Mouse (Mus musculus) stomach, postnatal 0 days (tissue): ENCODE results near the gene Fgfr2.

ENCODE experiments used
- CTCF ChIP-seq: IDR thresholded peaks from 2 replicates; pipeline ENCODE4 v1.5.1; 2016; ENCODE audit warnings: antibody characterized with exemption, low read depth, mild to moderate bottlenecking, moderate library complexity
- EP300 ChIP-seq: optimal IDR thresholded peaks from 2 replicates; pipeline ENCODE3; 2016; ENCODE audit warnings: antibody characterized with exemption

GRCm38 (mm10) chr7:130669370-130669881 is 2453.7 kb downstream of the Fgfr2 start:
- TF ChIP-seq CTCF (no peak), EP300 (no peak)
